8 mouse cellular contexts compared by ENCODE assay signal in genomic region chr10:7726501-7726812, GRCm38 (mm10). TPM values are rescaled to one million over a fixed set of nuclear protein-coding genes. Genes with fewer than 3 reads are reported as not detected.
DNase-seq lines count a peak whose midpoint lies in the region; ATAC-seq and TF ChIP-seq lines count a peak whose summit lies in the region.

No protein-coding gene starts in this region.

- intact Hi-C loops in gastrocnemius, postnatal 36 days (cut with DNase I): no loop called here

- peak overlapping the region; percentile 85 for H3K9ac ChIP-seq in embryonic facial prominence, embryonic 13.5 days
- H3K9ac ChIP-seq in limb, embryonic 12.5 days (replicated peaks): peak overlapping the region; percentile 73
- H3K9ac ChIP-seq in stomach, embryonic 15.5 days: peak overlapping the region; percentile 76

- no peak for TF ChIP-seq CTCF in spleen, adult 2 months (IDR thresholded peaks at IDR 0.05; ENCODE audit: extremely low read depth, insufficient read depth, insufficient read length, insufficient replicate concordance)

- no peaks in the 10 kb centered on the region; the same call in 1 of the 2 replicates for H3K4me1 ChIP-seq in spleen, adult 2 months (ENCODE audit: control insufficient read depth, insufficient read depth, insufficient read length)
- peaks cover 7% of the 10 kb centered on the region for H3K4me1 ChIP-seq in embryonic facial prominence, embryonic 13.5 days
- H3K4me1 ChIP-seq in limb, embryonic 12.5 days (replicated peaks): peaks cover 9% of the 10 kb centered on the region
- 0 out of 2 replicates have a peak, but pooled peaks cover 3% of the 10 kb centered on the region for H3K4me1 ChIP-seq in stomach, embryonic 15.5 days

- DNase-seq in spleen, adult 2 months (ENCODE audit: low read depth in 1 of 2, low spot score in 2 of 2): no peak
- no peak for DNase-seq in spleen, postnatal 10 days (ENCODE audit: low spot score in 2 of 2)
- no peak for DNase-seq in thymus, postnatal 0 days (ENCODE audit: low spot score)
- DNase-seq in kidney, postnatal 10 days: no peak
- DNase-seq in gastrocnemius, postnatal 36 days: no peak

- H3K4me2 ChIP-seq in embryonic facial prominence, embryonic 13.5 days: peak overlapping the region; percentile 81
- H3K4me2 ChIP-seq in limb, embryonic 12.5 days: peak overlapping the region; percentile 82
- peak overlapping the region; percentile 68 for H3K4me2 ChIP-seq in stomach, embryonic 15.5 days

- H3K36me3 ChIP-seq in spleen, adult 2 months (ENCODE audit: control insufficient read depth, insufficient read depth, low read length): no peaks in the 10 kb centered on the region
- H3K36me3 ChIP-seq in embryonic facial prominence, embryonic 13.5 days: no peaks in the 10 kb centered on the region
- no peaks in the 10 kb centered on the region for H3K36me3 ChIP-seq in limb, embryonic 12.5 days
- H3K36me3 ChIP-seq in stomach, embryonic 15.5 days: no peaks in the 10 kb centered on the region

- 2% methylated on average over 8 of the region's 8 CpGs for WGBS in spleen, adult 2 months
- WGBS in embryonic facial prominence, embryonic 13.5 days: 0% methylated on average over 8 of the region's 8 CpGs
- 1% methylated on average over 8 of the region's 8 CpGs for WGBS in limb, embryonic 12.5 days
- WGBS in stomach, embryonic 15.5 days: under 1% methylated on average over 8 of the region's 8 CpGs

- no peaks in the 10 kb centered on the region for H3K9me3 ChIP-seq in embryonic facial prominence, embryonic 13.5 days
- no peaks in the 10 kb centered on the region for H3K9me3 ChIP-seq in limb, embryonic 12.5 days
- H3K9me3 ChIP-seq in stomach, embryonic 15.5 days: no peaks in the 10 kb centered on the region

- H3K27ac ChIP-seq in spleen, adult 2 months (ENCODE audit: insufficient read depth, low read length): peak overlapping the region; percentile 87
- H3K27ac ChIP-seq in embryonic facial prominence, embryonic 13.5 days: peak overlapping the region; percentile 81
- H3K27ac ChIP-seq in limb, embryonic 12.5 days: peak overlapping the region; percentile 78
- H3K27ac ChIP-seq in stomach, embryonic 15.5 days: peak overlapping the region; percentile 74

- no peak for ATAC-seq in embryonic facial prominence, embryonic 13.5 days (ENCODE audit: insufficient number of reproducible peaks, insufficient read depth, low FRiP score, low TSS enrichment, low read depth)
- ATAC-seq in limb, embryonic 12.5 days (ENCODE audit: insufficient number of reproducible peaks, insufficient read depth, low FRiP score, low TSS enrichment, low read depth): no peak
- ATAC-seq in stomach, embryonic 15.5 days (ENCODE audit: insufficient read depth, low FRiP score, low read depth): no peak

- no peaks in the 10 kb centered on the region for H3K27me3 ChIP-seq in spleen, adult 2 months (ENCODE audit: control insufficient read depth, insufficient read depth, low read length)
- H3K27me3 ChIP-seq in embryonic facial prominence, embryonic 13.5 days: no peaks in the 10 kb centered on the region
- no peaks in the 10 kb centered on the region for H3K27me3 ChIP-seq in limb, embryonic 12.5 days
- no peaks in the 10 kb centered on the region for H3K27me3 ChIP-seq in stomach, embryonic 15.5 days (replicated peaks)

- H3K4me3 ChIP-seq in spleen, adult 2 months (ENCODE audit: extremely low read depth, insufficient read depth, insufficient read length): peak overlapping the region; percentile 89
- peak overlapping the region; percentile 82 for H3K4me3 ChIP-seq in embryonic facial prominence, embryonic 13.5 days
- H3K4me3 ChIP-seq in limb, embryonic 12.5 days (replicated peaks): peak overlapping the region; percentile 83
- H3K4me3 ChIP-seq in stomach, embryonic 15.5 days (replicated peaks): peak overlapping the region; percentile 72

- no peak for TF ChIP-seq POLR2A in spleen, adult 2 months (IDR thresholded peaks at IDR 0.05; ENCODE audit: low read depth, low read length)

RNA-seq across cellular contexts. Expression of gene Katna1, which starts 0.7 kb away (rescaled TPM):
- 2.4 and 2.8 TPM in 2 replicates for polyA plus RNA-seq in spleen, adult 2 months (2012; rRNA removed)
- polyA plus RNA-seq in embryonic facial prominence, embryonic 13.5 days (2015; fragmentation: Nextera tagmentation; extraction: Ambion mirVana): 62.4 and 66.4 TPM in 2 replicates
- polyA plus RNA-seq in limb, embryonic 12.5 days (2016; fragmentation: Nextera tagmentation; extraction: Ambion mirVana): 69.5 and 74.9 TPM in 2 replicates
- polyA plus RNA-seq in stomach, embryonic 15.5 days (2015; fragmentation: Nextera tagmentation; extraction: Ambion mirVana): 50.9 and 59.5 TPM in 2 replicates
- polyA plus RNA-seq in thymus, postnatal 0 days (2015; fragmentation: Nextera tagmentation; extraction: Ambion mirVana): 67.4 and 74.0 TPM in 2 replicates
- total RNA-seq in gastrocnemius, postnatal 36 days (2021): 10 to 100 TPM; 10.4 to 10.8 TPM

RNA-seq across cellular contexts. Expression of gene Lats1, which starts 45.4 kb away (rescaled TPM):
- polyA plus RNA-seq in spleen, adult 2 months (2012; rRNA removed): 6.7 and 6.9 TPM in 2 replicates
- 8.3 and 9.7 TPM in 2 replicates for polyA plus RNA-seq in embryonic facial prominence, embryonic 13.5 days (2015; fragmentation: Nextera tagmentation; extraction: Ambion mirVana)
- 8.4 and 9.1 TPM in 2 replicates for polyA plus RNA-seq in limb, embryonic 12.5 days (2016; fragmentation: Nextera tagmentation; extraction: Ambion mirVana)
- polyA plus RNA-seq in stomach, embryonic 15.5 days (2015; fragmentation: Nextera tagmentation; extraction: Ambion mirVana): 8.4 and 8.5 TPM in 2 replicates
- 4.2 and 5.2 TPM in 2 replicates for polyA plus RNA-seq in thymus, postnatal 0 days (2015; fragmentation: Nextera tagmentation; extraction: Ambion mirVana)
- 10 to 100 TPM in 1 of 2 experiments, 1 to 10 TPM in 1; 9.3 to 11.5 TPM for total RNA-seq in gastrocnemius, postnatal 36 days (2021)

RNA-seq across cellular contexts. Expression of gene Pcmt1, which starts 45.5 kb away (rescaled TPM):
- 11.1 and 16.5 TPM in 2 replicates for polyA plus RNA-seq in spleen, adult 2 months (2012; rRNA removed)
- 126 and 135 TPM in 2 replicates for polyA plus RNA-seq in embryonic facial prominence, embryonic 13.5 days (2015; fragmentation: Nextera tagmentation; extraction: Ambion mirVana)
- polyA plus RNA-seq in limb, embryonic 12.5 days (2016; fragmentation: Nextera tagmentation; extraction: Ambion mirVana): 116 and 120 TPM in 2 replicates
- polyA plus RNA-seq in stomach, embryonic 15.5 days (2015; fragmentation: Nextera tagmentation; extraction: Ambion mirVana): 105 and 110 TPM in 2 replicates
- polyA plus RNA-seq in thymus, postnatal 0 days (2015; fragmentation: Nextera tagmentation; extraction: Ambion mirVana): 132 and 140 TPM in 2 replicates
- total RNA-seq in gastrocnemius, postnatal 36 days (2021): 100 to 1,000 TPM; 102 to 104 TPM

RNA-seq across cellular contexts. Expression of gene Nup43, which starts 59.2 kb away (rescaled TPM):
- 5.2 and 5.8 TPM in 2 replicates for polyA plus RNA-seq in spleen, adult 2 months (2012; rRNA removed)
- polyA plus RNA-seq in embryonic facial prominence, embryonic 13.5 days (2015; fragmentation: Nextera tagmentation; extraction: Ambion mirVana): 60.8 and 67.2 TPM in 2 replicates
- polyA plus RNA-seq in limb, embryonic 12.5 days (2016; fragmentation: Nextera tagmentation; extraction: Ambion mirVana): 68.9 and 71.8 TPM in 2 replicates
- 44.9 and 48.7 TPM in 2 replicates for polyA plus RNA-seq in stomach, embryonic 15.5 days (2015; fragmentation: Nextera tagmentation; extraction: Ambion mirVana)
- polyA plus RNA-seq in thymus, postnatal 0 days (2015; fragmentation: Nextera tagmentation; extraction: Ambion mirVana): 41.7 and 42.0 TPM in 2 replicates
- 1 to 10 TPM; 4.5 to 5.6 TPM for total RNA-seq in gastrocnemius, postnatal 36 days (2021)

Comparison
In these comparisons a context has a peak if more than half of its experiments do, and no peak if none do; other contexts are left out.
1. RNA of gene Katna1, which starts 0.7 kb away (polyA plus RNA-seq): 69.5 to 74.9 TPM in limb, embryonic 12.5 days, 67.4 to 74.0 TPM in thymus, postnatal 0 days, 62.4 to 66.4 TPM in embryonic facial prominence, embryonic 13.5 days and 50.9 to 59.5 TPM in stomach, embryonic 15.5 days; 2.4 to 2.8 TPM in spleen, adult 2 months; every median in the first group is over 10 times any median in the second.
2. Peak in every context shown above with its lines, with median percentiles within 50 percentile points of each other: H3K27ac ChIP-seq, H3K4me3 ChIP-seq, H3K4me2 ChIP-seq and H3K9ac ChIP-seq.